Mouse (Mus musculus): ENCODE results near the gene Gpc3. TPM values are rescaled to one million over a fixed set of nuclear protein-coding genes. Genes with fewer than 3 reads are reported as not detected.

Gpc3 gene
- polyA plus RNA-seq, 1 experiment from 2014 or later: 33.6 TPM

GRCm38 (mm10) chrX:52617813-52618212, 4.1 kb upstream of the Gpc3 start:
- no peak overlapping the region for H3K4me3 ChIP-seq
- H3K9ac ChIP-seq (replicated peaks): no peak overlapping the region
- H3K4me2 ChIP-seq (replicated peaks): no peak overlapping the region
- ATAC-seq (replicated peaks): no peak
- 80% methylated on average over 3 of the region's 3 CpGs for WGBS
- peaks cover 12% of the 10 kb centered on the region; the same call in 1 of the 2 replicates for H3K4me1 ChIP-seq
- no peaks in the 10 kb centered on the region for H3K9me3 ChIP-seq
- no peak overlapping the region for H3K27ac ChIP-seq (replicated peaks)
- H3K27me3 ChIP-seq: no peaks in the 10 kb centered on the region
- no peaks in the 10 kb centered on the region for H3K36me3 ChIP-seq

DNA sequence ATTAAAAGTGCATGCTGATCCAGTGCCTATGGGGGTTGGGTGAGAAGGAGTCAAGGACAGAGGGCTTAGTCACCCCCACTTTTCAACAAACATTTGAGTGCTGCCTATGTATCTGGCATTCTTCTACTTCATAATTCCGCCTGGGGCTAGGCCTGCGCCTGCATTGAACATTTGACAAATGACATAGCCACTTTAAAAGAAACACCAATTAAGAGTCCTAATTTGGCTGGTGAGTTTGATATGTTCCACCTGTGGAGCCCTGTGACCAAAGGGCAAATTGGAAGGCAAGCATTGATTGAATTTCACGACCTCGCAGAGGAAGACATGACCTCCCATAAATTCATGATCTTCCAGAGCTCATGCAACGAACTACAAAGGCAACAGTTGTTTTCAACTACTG, 2.4 kb upstream of the Gpc3 start:
- Histone ChIP-seq H3K9ac (replicated peaks) (no peak overlapping the region), H3K36me3 (no peaks in the 10 kb centered on the region), H3K4me2 (replicated peaks) (no peak overlapping the region), H3K27ac (replicated peaks) (no peak overlapping the region), H3K4me1 (peaks cover 22% of the 10 kb centered on the region), H3K27me3 (peaks cover 4% of the 10 kb centered on the region; the same call in 1 of the 2 replicates), H3K4me3 (no peak overlapping the region), H3K9me3 (no peaks in the 10 kb centered on the region)
- 75% methylated on average over 5 of the region's 5 CpGs for WGBS
- no peak for ATAC-seq (replicated peaks)

GRCm38 (mm10) chrX:52614031-52614381, 256 bp upstream of the Gpc3 start:
- Histone ChIP-seq H3K9me3 (no peaks in the 10 kb centered on the region), H3K27ac (replicated peaks) (no peak overlapping the region), H3K9ac (replicated peaks) (peak overlapping the region; percentile 6; the same call in 1 of the 2 replicates), H3K4me2 (replicated peaks) (peak overlapping the region; percentile 85), H3K27me3 (peaks cover 4% of the 10 kb centered on the region; the same call in 1 of the 2 replicates), H3K4me1 (peaks cover 22% of the 10 kb centered on the region), H3K36me3 (no peaks in the 10 kb centered on the region), H3K4me3 (peak overlapping the region; percentile 50)
- ATAC-seq (replicated peaks): peak; percentile 97
- 13% methylated on average over 14 of the region's 23 CpGs for WGBS

GRCm38 (mm10) chrX:52612806-52613205, 944 bp downstream of the Gpc3 start:
- Histone ChIP-seq H3K27me3 (peaks cover 4% of the 10 kb centered on the region; the same call in 1 of the 2 replicates), H3K36me3 (no peaks in the 10 kb centered on the region), H3K27ac (replicated peaks) (no peak overlapping the region), H3K4me2 (replicated peaks) (peak overlapping the region; percentile 85), H3K4me3 (peak overlapping the region; percentile 50), H3K9ac (replicated peaks) (no peak overlapping the region), H3K4me1 (peaks cover 22% of the 10 kb centered on the region), H3K9me3 (no peaks in the 10 kb centered on the region)
- WGBS: 27% methylated on average over 12 of the region's 12 CpGs
- ATAC-seq (replicated peaks): no peak

GRCm38 (mm10) chrX:52611987-52612670, 1.6 kb downstream of the Gpc3 start:
- Histone ChIP-seq H3K36me3 (no peaks in the 10 kb centered on the region), H3K27me3 (peaks cover 4% of the 10 kb centered on the region; the same call in 1 of the 2 replicates), H3K4me3 (peak overlapping the region; percentile 50), H3K27ac (replicated peaks) (no peak overlapping the region), H3K4me1 (peaks cover 22% of the 10 kb centered on the region), H3K9ac (replicated peaks) (0 out of 2 replicates have a peak overlapping the region, but pooled peaks have one; percentile 15), H3K4me2 (replicated peaks) (peak overlapping the region; percentile 85), H3K9me3 (no peaks in the 10 kb centered on the region)
- 20% methylated on average over 28 of the region's 28 CpGs for WGBS
- ATAC-seq (replicated peaks): no peak

GRCm38 (mm10) chrX:52611541-52611940, 2.2 kb downstream of the Gpc3 start:
- H3K9me3 ChIP-seq: no peaks in the 10 kb centered on the region
- H3K4me2 ChIP-seq (replicated peaks): no peak overlapping the region
- no peak overlapping the region for H3K27ac ChIP-seq (replicated peaks)
- peaks cover 22% of the 10 kb centered on the region for H3K4me1 ChIP-seq
- H3K9ac ChIP-seq (replicated peaks): no peak overlapping the region
- no peaks in the 10 kb centered on the region for H3K36me3 ChIP-seq
- no peak for ATAC-seq (replicated peaks)
- no peak overlapping the region for H3K4me3 ChIP-seq
- WGBS: 41% methylated on average over 6 of the region's 6 CpGs
- H3K27me3 ChIP-seq: peaks cover 4% of the 10 kb centered on the region; the same call in 1 of the 2 replicates

- no peaks in the 10 kb centered on the region for H3K27me3 ChIP-seq
These were observed 10.6 kb downstream of the Gpc3 start for GRCm38 (mm10) chrX:52603143-52603542.

DNA sequence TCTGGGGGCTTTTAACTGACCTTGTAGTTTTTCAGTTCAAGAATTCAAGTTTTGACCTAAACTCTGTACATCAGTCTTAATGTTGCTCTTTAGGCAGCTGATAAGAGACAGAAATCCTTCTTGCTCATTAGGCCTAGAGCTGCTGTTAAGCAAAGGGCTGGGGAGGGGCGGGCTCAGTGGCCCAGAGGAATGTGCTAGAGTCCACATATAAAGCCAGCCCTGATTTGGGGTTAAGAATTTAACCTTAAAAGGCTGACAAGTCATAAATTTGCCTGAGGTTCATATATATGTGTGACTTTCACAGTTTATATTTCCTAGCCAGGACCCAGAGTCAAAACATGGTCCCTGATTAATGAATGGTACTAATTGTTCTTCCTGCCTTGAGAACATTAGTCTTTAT, 14.5 kb downstream of the Gpc3 start:
- Histone ChIP-seq H3K4me2 (replicated peaks) (no peak overlapping the region), H3K27ac (replicated peaks) (no peak overlapping the region), H3K4me1 (no peaks in the 10 kb centered on the region), H3K4me3 (no peak overlapping the region), H3K9me3 (no peaks in the 10 kb centered on the region), H3K36me3 (no peaks in the 10 kb centered on the region), H3K27me3 (no peaks in the 10 kb centered on the region), H3K9ac (replicated peaks) (no peak overlapping the region)
- no peak for ATAC-seq (replicated peaks)
- 76% methylated on average over 1 of the region's 1 CpGs for WGBS

More at GRCm38 (mm10) chrX:52603143-52603542, 10.6 kb downstream of the Gpc3 start:
- H3K9ac ChIP-seq (replicated peaks): no peak overlapping the region
- 79% methylated on average over 4 of the region's 4 CpGs for WGBS
- H3K9me3 ChIP-seq: no peaks in the 10 kb centered on the region
- no peaks in the 10 kb centered on the region for H3K36me3 ChIP-seq
- ATAC-seq (replicated peaks): no peak
- H3K4me2 ChIP-seq (replicated peaks): no peak overlapping the region
- H3K4me3 ChIP-seq: no peak overlapping the region
- no peak overlapping the region for H3K27ac ChIP-seq (replicated peaks)
- no peaks in the 10 kb centered on the region for H3K4me1 ChIP-seq

DNA sequence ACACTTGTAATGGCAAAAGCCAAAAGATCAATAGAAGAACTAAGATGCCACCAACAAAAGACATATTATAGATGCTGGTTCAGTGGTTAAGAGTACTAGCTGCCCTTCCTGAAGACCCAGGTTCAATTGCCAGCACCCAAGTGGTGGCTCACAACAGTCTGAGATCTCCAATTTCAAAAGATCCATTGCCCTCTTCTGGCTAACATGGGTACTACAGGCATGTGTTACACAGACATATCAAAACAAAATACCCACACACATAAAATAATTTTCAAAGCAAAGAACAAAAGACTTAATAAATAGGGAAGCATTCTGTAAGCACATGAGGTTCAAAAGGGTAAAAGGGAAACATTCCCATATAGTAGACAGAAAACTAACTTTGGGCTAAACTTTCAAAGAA, 26.1 kb downstream of the Gpc3 start:
- Histone ChIP-seq H3K27me3 (no peaks in the 10 kb centered on the region), H3K4me1 (no peaks in the 10 kb centered on the region), H3K36me3 (no peaks in the 10 kb centered on the region), H3K4me3 (no peak overlapping the region), H3K9ac (replicated peaks) (no peak overlapping the region), H3K27ac (replicated peaks) (no peak overlapping the region), H3K4me2 (replicated peaks) (no peak overlapping the region), H3K9me3 (no peaks in the 10 kb centered on the region)
- no peak for ATAC-seq (replicated peaks)

GRCm38 (mm10) chrX:52559995-52560394, 53.8 kb downstream of the Gpc3 start:
- no peak overlapping the region for H3K9ac ChIP-seq (replicated peaks)
- WGBS: 86% methylated on average over 4 of the region's 4 CpGs
- no peaks in the 10 kb centered on the region for H3K36me3 ChIP-seq
- no peak overlapping the region for H3K27ac ChIP-seq (replicated peaks)
- no peaks in the 10 kb centered on the region for H3K27me3 ChIP-seq
- no peak overlapping the region for H3K4me2 ChIP-seq (replicated peaks)
- ATAC-seq (replicated peaks): no peak
- H3K4me3 ChIP-seq: no peak overlapping the region
- H3K4me1 ChIP-seq: no peaks in the 10 kb centered on the region
- no peaks in the 10 kb centered on the region for H3K9me3 ChIP-seq

DNA sequence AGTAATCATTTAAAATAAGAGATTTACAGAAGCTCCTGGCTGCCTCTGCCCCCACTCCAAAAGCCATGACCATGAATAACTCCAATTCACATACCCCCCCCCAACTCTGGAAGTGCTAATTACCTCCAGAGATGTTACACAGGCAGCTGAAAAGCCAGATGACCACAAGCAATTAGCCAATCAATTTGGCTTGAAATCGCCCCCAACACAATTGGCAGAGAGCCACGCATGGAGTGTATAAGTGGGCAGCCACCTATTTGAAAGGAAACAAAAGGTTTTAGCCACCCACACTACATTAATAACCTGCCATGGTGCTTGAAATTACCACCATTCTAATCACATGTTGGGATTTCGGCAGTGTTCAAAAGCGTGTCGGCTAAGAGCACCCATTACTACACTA, 55.2 kb downstream of the Gpc3 start:
- H3K27me3 ChIP-seq: no peaks in the 10 kb centered on the region
- H3K9ac ChIP-seq (replicated peaks): no peak overlapping the region
- H3K27ac ChIP-seq (replicated peaks): no peak overlapping the region
- no peaks in the 10 kb centered on the region for H3K36me3 ChIP-seq
- ATAC-seq (replicated peaks): no peak
- H3K9me3 ChIP-seq: no peaks in the 10 kb centered on the region
- WGBS: 26% methylated on average over 5 of the region's 5 CpGs
- H3K4me1 ChIP-seq: no peaks in the 10 kb centered on the region
- no peak overlapping the region for H3K4me2 ChIP-seq (replicated peaks)
- H3K4me3 ChIP-seq: no peak overlapping the region

DNA sequence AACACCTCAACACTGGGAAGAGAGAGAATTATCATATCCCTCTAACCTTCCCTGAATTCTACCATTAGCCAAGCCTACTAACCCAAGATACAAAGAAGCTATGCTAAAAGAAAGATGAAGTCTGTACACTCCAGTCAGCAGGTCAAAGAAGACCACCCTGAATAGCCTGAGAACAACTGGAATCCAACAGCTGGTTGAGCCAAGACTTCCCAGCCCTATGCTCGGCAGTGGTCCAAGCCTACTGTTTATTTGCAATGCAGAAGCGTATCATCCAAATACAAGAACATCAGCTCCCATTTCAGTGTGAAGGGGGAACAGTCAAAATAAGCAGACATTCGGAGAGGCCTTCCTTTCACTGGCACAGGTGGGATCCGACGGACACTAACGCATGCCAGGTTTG, 56.3 kb downstream of the Gpc3 start:
- WGBS: 78% methylated on average over 6 of the region's 6 CpGs
- Histone ChIP-seq H3K27me3 (no peaks in the 10 kb centered on the region), H3K9me3 (no peaks in the 10 kb centered on the region), H3K4me2 (replicated peaks) (no peak overlapping the region), H3K4me1 (no peaks in the 10 kb centered on the region), H3K36me3 (no peaks in the 10 kb centered on the region), H3K9ac (replicated peaks) (no peak overlapping the region), H3K27ac (replicated peaks) (no peak overlapping the region), H3K4me3 (no peak overlapping the region)
- ATAC-seq (replicated peaks): no peak

GRCm38 (mm10) chrX:52551296-52551695, 62.5 kb downstream of the Gpc3 start:
- H3K36me3 ChIP-seq: no peaks in the 10 kb centered on the region
- no peaks in the 10 kb centered on the region for H3K9me3 ChIP-seq
- no peak overlapping the region for H3K4me3 ChIP-seq
- 33% methylated on average over 1 of the region's 1 CpGs for WGBS
- ATAC-seq (replicated peaks): no peak
- H3K27ac ChIP-seq (replicated peaks): no peak overlapping the region
- H3K9ac ChIP-seq (replicated peaks): no peak overlapping the region
- no peaks in the 10 kb centered on the region for H3K4me1 ChIP-seq
- H3K4me2 ChIP-seq (replicated peaks): no peak overlapping the region
- H3K27me3 ChIP-seq: no peaks in the 10 kb centered on the region

Measured in forebrain, embryonic 15.5 days (tissue).